Mouse (Mus musculus) kidney, adult 2 months (tissue): ENCODE data around the gene Kcna1.

ENCODE experiments used
- CTCF ChIP-seq: fragments of 200-500 bp; conservative IDR thresholded peaks from 2 replicates; pipeline ENCODE4 v1.5.1; 2011; ENCODE audit warnings: low read depth, mild to moderate bottlenecking, control low read depth, low read length, moderate library complexity, mixed read lengths; ENCODE audit not compliant: insufficient read depth, insufficient read length
- POLR2A ChIP-seq: fragments of 200-500 bp; IDR thresholded peaks from one replicate; pipeline ENCODE4 v1.6.1; 2011; ENCODE audit warnings: low read depth, low read length, control low read depth

DNA sequence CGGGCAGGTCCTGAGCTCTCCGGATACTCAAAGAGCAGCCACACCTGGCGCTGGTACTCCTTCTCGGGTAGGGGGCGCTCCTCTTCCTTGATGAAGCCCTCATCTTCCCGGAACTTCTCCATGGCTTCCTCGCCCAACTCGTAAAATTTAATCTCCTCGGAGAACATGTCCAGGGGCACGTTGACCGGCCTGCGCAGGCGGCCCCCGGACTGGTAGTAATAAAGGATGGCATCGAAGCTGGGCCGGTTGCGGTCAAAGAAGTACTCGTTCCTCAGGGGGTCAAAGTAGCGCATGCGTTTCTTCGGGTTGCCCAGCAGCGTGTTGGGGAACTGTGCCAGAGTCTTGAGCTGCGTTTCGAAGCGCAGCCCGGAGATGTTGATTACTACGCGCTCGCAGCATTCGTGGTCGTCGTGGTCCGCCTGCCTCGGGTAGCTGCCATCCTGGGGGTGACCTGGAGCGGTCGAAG is 3.3 kb downstream of the Kcna1 start:
- no peak; the same call in 1 of the 2 replicates for TF ChIP-seq CTCF
- TF ChIP-seq POLR2A, result no peak
